Mouse (Mus musculus) forebrain, embryonic 14.5 days (tissue): ENCODE measurements around the gene Mn1. TPM values are rescaled to one million over a fixed set of nuclear protein-coding genes. Genes with fewer than 3 reads are reported as not detected.

ENCODE experiments used
- ATAC-seq: fragments of 200-750 bp; cut with Nextera tagmentation; 2 replicates; pipeline ENCODE4 v1.8.0; 2017; ENCODE audit warnings: mild to moderate bottlenecking, moderate library complexity
- DNase-seq: peaks from one replicate; pipeline ENCODE4 v3.0.0-alpha.2; 2015; ENCODE audit warnings: low spot score
- H3K27ac ChIP-seq: fragments of 300-500 bp; sonication (generic); 2 replicates; pipeline ENCODE4 v1.5.1; 2014; ENCODE audit warnings: low read depth, mild to moderate bottlenecking, control low read depth, low read length, moderate library complexity
- H3K27me3 ChIP-seq: fragments of 300-500 bp; sonication (generic); replicated peaks from 2 replicates; pipeline ENCODE4 v1.6.1; 2014; ENCODE audit warnings: low read length, control low read depth, mixed read lengths; ENCODE audit not compliant: control insufficient read depth, insufficient read depth
- H3K36me3 ChIP-seq: fragments of 300-500 bp; sonication (generic); 2 replicates; pipeline ENCODE4 v1.6.1; 2014; ENCODE audit warnings: low read length, control low read depth; ENCODE audit not compliant: control insufficient read depth, insufficient read depth
- H3K4me1 ChIP-seq: fragments of 300-500 bp; sonication (generic); 2 replicates; pipeline ENCODE4 v1.6.1; 2014; ENCODE audit warnings: antibody characterized with exemption, low read length, control low read depth; ENCODE audit not compliant: control insufficient read depth, insufficient read depth
- H3K4me2 ChIP-seq: fragments of 300-500 bp; sonication (generic); 2 replicates; pipeline ENCODE4 v1.6.1; 2014; ENCODE audit warnings: mild to moderate bottlenecking, control low read depth, low read length
- H3K4me3 ChIP-seq: fragments of 300-500 bp; sonication (generic); 2 replicates; pipeline ENCODE4 v1.5.1; 2014; ENCODE audit warnings: low read depth, low read length, control low read depth
- H3K9ac ChIP-seq: fragments of 300-500 bp; sonication (generic); 2 replicates; pipeline ENCODE4 v1.6.1; 2014; ENCODE audit warnings: mild to moderate bottlenecking, low read length, control low read depth, moderate library complexity
- H3K9me3 ChIP-seq: fragments of 300-500 bp; sonication (generic); replicated peaks from 2 replicates; pipeline ENCODE4 v1.6.1; 2016; ENCODE audit warnings: low read length, control low read depth, mixed read lengths; ENCODE audit not compliant: control insufficient read depth
- WGBS: fragments of 180-500 bp; shearing (Covaris S2); extraction: QIAGEN DNeasy Blood & Tissue Kit; methylation state at CpG from one replicate; pipeline ENCODE4 v1.1.7; 2014; 5-methylcytosine and 5-hydroxymethylcytosine counted together
- polyA plus RNA-seq: library from polyadenylated mRNA; unstranded; fragments of >200 nt; fragmentation: Nextera tagmentation; extraction: Ambion mirVana; gene quantifications from 2 replicates; pipeline ENCODE4 v1.2.1, GENCODE M21; 2014

Gene Mn1
- polyA plus RNA-seq, 1 experiment from 2014 or later = 57.2 TPM

DNA sequence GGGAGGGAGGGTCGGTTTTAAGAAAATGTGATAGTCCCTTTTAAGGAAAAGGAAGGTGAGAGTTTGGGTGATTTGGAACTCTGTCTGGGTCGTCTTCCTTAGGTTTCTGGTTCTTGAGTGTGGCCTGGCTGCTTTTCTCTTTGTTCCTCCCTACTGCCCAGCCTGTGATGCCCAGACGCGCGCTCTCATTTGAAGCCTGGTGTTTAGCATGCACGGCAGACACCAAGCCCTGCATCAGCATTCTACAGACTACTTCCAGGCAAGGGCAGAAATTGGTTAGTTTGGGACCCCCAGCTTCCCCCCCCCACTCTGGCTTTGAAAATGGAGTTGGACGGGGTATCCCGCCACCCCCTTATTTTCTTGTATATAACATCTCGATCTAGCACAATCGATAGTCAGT lies 5.8 kb downstream of the Mn1 start:
- no peak for ATAC-seq
- Histone ChIP-seq H3K9ac (peak overlapping the region; percentile 100), H3K27ac (peak overlapping the region; percentile 99), H3K9me3 (no peaks in the 10 kb centered on the region), H3K27me3 (no peaks in the 10 kb centered on the region), H3K4me3 (peak overlapping the region; percentile 99), H3K4me1 (peaks cover 46% of the 10 kb centered on the region), H3K36me3 (peaks cover 94% of the 10 kb centered on the region), H3K4me2 (peak overlapping the region; percentile 96)
- 12% methylated on average over 10 of the region's 10 CpGs for WGBS
- peak; percentile 73 for DNase-seq

DNA sequence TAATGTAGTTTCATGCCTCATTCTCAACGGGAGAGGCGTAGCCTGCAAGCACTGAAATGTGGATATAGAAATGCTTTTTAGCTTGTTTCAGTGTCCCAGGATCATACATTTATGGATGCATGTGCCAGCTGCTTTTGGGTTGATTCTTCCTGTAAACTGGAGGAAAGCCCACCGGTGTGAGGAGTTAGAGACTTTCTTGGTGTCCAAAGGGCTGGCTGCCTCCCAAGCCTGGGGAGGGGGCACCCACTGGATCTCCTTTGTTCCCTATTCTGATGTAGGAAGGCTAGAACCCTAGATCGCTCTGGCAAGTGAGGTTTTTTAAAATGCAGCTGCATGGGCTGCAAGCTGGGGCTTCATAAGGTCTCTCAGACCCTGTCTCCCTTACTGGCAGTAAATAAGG lies 6.5 kb downstream of the Mn1 start:
- WGBS = 26% methylated on average over 4 of the region's 4 CpGs

DNA sequence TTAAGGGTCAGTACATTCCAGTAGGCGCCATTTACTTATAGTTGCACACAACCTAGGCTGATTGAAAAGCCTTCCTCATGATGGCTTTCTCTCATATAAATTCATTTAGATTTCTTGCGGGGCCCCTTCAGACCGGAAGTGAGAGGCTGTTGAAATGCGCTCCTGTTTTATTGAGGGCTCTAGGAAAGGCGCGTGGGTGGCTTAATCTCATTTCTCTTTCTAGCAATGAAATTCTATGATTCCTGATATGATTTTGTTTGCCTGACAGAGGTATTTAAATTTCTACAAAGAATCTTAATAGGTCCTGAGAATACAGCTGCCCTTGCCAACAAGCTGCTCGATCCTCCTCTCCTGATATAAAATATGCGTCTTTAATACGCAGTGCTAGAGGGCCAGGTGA lies 8.7 kb downstream of the Mn1 start:
- H3K4me1 ChIP-seq = peaks cover 67% of the 10 kb centered on the region
- H3K4me2 ChIP-seq = peak overlapping the region; percentile 96
- no peaks in the 10 kb centered on the region for H3K27me3 ChIP-seq
- H3K36me3 ChIP-seq = peaks cover 78% of the 10 kb centered on the region
- no peak for DNase-seq
- peak overlapping the region; percentile 99 for H3K4me3 ChIP-seq
- no peaks in the 10 kb centered on the region for H3K9me3 ChIP-seq
- 62% methylated on average over 9 of the region's 9 CpGs for WGBS
- H3K9ac ChIP-seq = peak overlapping the region; percentile 100
- no peak for ATAC-seq
- peak overlapping the region; percentile 31; the same call in 1 of the 2 replicates for H3K27ac ChIP-seq

More for the DNA sequence above, 6.5 kb downstream of the Mn1 start:
- peak overlapping the region; percentile 69; the same call in 1 of the 2 replicates for H3K27ac ChIP-seq
- ATAC-seq (no peak), DNase-seq (no peak)
- peak overlapping the region; percentile 100 for H3K9ac ChIP-seq
- no peaks in the 10 kb centered on the region for H3K27me3 ChIP-seq
- peaks cover 52% of the 10 kb centered on the region for H3K4me1 ChIP-seq
- no peaks in the 10 kb centered on the region for H3K9me3 ChIP-seq
- H3K36me3 ChIP-seq = peaks cover 96% of the 10 kb centered on the region
- H3K4me2 ChIP-seq = peak overlapping the region; percentile 96
- peak overlapping the region; percentile 99 for H3K4me3 ChIP-seq

DNA sequence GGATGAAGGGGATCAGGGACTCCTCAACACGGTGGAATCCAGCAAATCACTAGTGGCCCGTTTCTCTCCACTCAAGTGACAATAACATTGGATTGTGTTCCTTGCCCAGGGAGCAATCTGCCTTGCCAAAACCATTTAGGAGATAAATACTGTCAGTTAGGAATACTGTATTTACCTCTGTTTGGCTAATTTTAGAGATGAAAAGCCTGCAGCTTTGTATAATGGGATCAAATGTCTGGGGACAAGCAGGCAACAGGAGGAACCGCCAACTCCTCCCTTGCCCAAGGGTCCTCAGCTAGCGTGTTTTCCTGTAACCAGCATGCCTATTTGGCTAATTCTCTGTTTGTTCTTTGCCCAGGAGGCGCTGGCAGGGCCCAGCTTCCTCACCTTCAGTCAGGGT lies 9.1 kb downstream of the Mn1 start:
- WGBS = 22% methylated on average over 5 of the region's 5 CpGs
- H3K4me3 ChIP-seq = peak overlapping the region; percentile 99
- H3K9me3 ChIP-seq = no peaks in the 10 kb centered on the region
- peaks cover 74% of the 10 kb centered on the region for H3K36me3 ChIP-seq
- DNase-seq = no peak
- peaks cover 71% of the 10 kb centered on the region for H3K4me1 ChIP-seq
- H3K27me3 ChIP-seq = no peaks in the 10 kb centered on the region
- peak overlapping the region; percentile 100 for H3K9ac ChIP-seq
- H3K27ac ChIP-seq = peak overlapping the region; percentile 31
- H3K4me2 ChIP-seq = peak overlapping the region; percentile 96
- no peak for ATAC-seq

DNA sequence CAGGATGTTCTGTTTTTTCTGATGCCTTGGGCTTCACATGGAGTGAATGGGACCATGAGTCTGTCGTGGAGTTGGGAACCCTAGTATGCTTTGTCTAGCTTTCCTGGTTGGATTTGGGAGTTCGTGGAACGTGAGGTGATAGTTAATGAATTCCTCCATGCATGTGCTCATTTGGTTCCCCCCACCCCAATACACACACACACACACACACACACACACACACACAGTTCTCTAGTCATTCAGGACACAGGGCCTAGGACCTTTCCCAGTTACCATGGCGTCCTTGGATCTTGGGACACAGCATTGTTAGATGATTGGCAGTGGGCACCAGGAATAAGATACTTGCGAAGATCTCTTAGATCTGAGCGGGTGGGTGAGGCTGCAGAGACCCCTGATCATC lies 11.7 kb downstream of the Mn1 start:
- H3K36me3 ChIP-seq = peaks cover 50% of the 10 kb centered on the region
- no peaks in the 10 kb centered on the region for H3K27me3 ChIP-seq
- WGBS = 14% methylated on average over 6 of the region's 6 CpGs
- H3K4me3 ChIP-seq = peak overlapping the region; percentile 99
- DNase-seq = no peak
- H3K9ac ChIP-seq = peak overlapping the region; percentile 100
- 0 out of 2 replicates have a peak, but pooled peaks have one; percentile 25 for ATAC-seq
- H3K27ac ChIP-seq = peak overlapping the region; percentile 45; the same call in 1 of the 2 replicates
- peak overlapping the region; percentile 96 for H3K4me2 ChIP-seq
- peaks cover 85% of the 10 kb centered on the region for H3K4me1 ChIP-seq
- H3K9me3 ChIP-seq = no peaks in the 10 kb centered on the region

DNA sequence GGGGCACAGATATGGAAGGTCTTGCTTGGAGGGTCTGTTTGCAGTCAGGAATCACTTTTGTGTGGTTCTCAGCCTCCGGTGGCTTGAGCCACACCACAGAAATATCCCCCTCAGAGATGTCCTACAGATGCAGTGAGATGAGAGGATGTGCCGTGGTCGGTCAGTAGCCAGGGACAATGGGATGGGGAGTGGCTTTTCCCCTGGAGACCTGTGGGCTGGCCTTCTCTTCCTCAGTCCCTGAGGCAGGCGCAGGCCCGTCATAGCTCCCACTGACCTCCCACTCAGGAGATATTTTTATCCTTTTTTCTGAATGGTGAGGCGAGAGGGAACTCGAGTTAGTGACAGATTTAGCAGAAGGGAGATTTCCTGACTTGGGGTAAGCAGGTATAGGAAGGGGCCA lies 12.6 kb downstream of the Mn1 start:
- Histone ChIP-seq H3K27me3 (no peaks in the 10 kb centered on the region), H3K4me3 (peak overlapping the region; percentile 99), H3K36me3 (peaks cover 42% of the 10 kb centered on the region), H3K4me2 (peak overlapping the region; percentile 96), H3K9me3 (no peaks in the 10 kb centered on the region), H3K27ac (peak overlapping the region; percentile 45), H3K4me1 (peaks cover 88% of the 10 kb centered on the region), H3K9ac (peak overlapping the region; percentile 100)
- DNase-seq (no peak), ATAC-seq (no peak)
- WGBS = 27% methylated on average over 7 of the region's 7 CpGs

DNA sequence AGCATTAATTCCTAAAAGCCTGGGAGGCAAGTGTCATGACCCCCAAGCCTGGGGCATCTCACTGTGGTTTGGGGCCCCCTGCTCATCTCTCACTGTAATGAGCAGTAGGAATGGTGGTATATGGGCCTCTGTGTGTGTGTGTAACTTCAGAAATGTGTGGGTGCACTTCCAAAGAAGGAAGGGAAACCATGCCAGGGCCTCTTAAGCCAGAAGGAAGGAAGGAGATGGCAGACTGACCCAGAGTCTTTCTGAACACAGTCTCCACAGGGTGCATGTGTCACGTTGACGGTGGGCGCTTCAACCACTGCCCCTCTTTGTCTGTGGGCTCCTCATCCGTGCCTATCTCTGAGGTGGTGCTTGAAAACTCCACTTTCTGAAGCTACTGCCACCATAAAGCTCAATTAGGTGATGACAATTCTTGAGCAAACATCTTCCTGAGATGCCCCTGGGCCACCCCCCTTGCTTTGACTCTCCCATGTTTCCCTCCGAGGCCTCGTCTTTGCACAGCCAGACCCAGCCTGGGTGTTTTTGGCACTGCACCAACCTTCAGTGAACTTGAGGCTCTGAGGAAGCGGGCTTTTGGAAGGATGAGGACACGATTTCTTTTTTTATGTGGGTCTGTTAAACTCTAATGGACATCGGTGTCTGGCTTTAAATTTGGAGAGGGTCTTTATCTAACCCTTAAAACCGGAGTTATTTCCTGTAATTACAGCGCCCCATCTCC lies 14.0 kb downstream of the Mn1 start:
- ATAC-seq (no peak), DNase-seq (peak; percentile 77)
- Histone ChIP-seq H3K36me3 (peaks cover 42% of the 10 kb centered on the region), H3K27ac (peak overlapping the region; percentile 45; the same call in 1 of the 2 replicates), H3K4me3 (peak overlapping the region; percentile 11), H3K4me2 (peak overlapping the region; percentile 96), H3K27me3 (no peaks in the 10 kb centered on the region), H3K4me1 (peaks cover 92% of the 10 kb centered on the region), H3K9me3 (no peaks in the 10 kb centered on the region), H3K9ac (peak overlapping the region; percentile 100)
- 34% methylated on average over 11 of the region's 11 CpGs for WGBS

DNA sequence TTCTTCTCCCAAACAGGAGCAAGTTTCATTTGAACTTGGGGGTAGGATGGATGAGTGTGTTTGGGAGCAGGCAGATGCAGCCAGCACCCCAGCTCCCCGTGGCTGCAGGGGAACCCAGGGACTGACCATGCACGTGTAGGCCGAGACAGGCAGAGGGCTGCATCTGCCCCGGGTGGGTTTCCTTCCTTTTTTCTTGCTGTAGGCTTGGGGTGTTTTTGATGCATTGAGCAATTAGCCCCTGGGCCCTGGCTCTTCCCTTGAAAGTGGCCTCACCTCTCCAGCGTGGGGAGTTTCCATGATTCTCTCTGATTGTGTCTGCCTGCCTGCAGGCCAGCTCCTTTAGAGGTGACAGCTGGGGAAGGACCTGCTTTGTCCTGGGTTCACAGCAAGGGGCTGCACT lies 15.7 kb downstream of the Mn1 start:
- ATAC-seq = no peak
- Histone ChIP-seq H3K9ac (peak overlapping the region; percentile 100), H3K4me2 (peak overlapping the region; percentile 96), H3K36me3 (peaks cover 41% of the 10 kb centered on the region), H3K4me1 (peaks cover 78% of the 10 kb centered on the region), H3K9me3 (no peaks in the 10 kb centered on the region), H3K27ac (peak overlapping the region; percentile 78; the same call in 1 of the 2 replicates), H3K4me3 (no peak overlapping the region), H3K27me3 (no peaks in the 10 kb centered on the region)
- WGBS = 17% methylated on average over 5 of the region's 5 CpGs
- DNase-seq = no peak

DNA sequence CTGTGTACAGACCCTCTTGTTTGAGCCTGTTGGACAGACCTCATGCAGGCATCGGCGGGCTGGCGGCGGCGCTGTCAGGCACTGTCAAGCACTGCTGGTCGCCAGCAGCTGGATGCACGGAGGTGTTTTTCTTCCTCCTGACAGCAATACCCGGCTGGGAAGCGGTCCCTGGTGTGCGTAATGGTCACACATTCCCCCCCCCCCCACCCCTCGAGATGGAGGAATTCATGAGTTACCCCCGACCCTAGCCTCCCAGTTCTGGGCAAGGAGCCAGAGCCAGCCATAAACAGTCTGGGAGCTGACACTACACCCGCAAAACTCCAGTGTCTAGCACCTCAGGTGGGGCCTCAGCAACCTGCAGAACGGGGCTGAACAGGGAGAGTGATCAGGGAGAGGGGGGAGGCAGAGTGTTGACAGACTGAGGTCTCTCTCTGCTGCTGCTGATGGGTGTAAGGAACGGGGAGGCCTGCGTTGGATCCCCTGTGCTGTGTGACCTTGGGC lies 17.2 kb downstream of the Mn1 start:
- Histone ChIP-seq H3K27ac (peak overlapping the region; percentile 78), H3K4me2 (peak overlapping the region; percentile 96), H3K27me3 (no peaks in the 10 kb centered on the region), H3K36me3 (peaks cover 44% of the 10 kb centered on the region), H3K4me1 (peaks cover 65% of the 10 kb centered on the region), H3K9ac (peak overlapping the region; percentile 100), H3K4me3 (no peak overlapping the region), H3K9me3 (no peaks in the 10 kb centered on the region)
- DNase-seq (peak; percentile 89), ATAC-seq (peak; percentile 80)
- WGBS = 10% methylated on average over 16 of the region's 16 CpGs
